Mouse (Mus musculus) forelimb bud, embryonic 11.5 days (tissue): ENCODE results near the gene Grm4.

Experiments
- DNase-seq: peaks from one replicate; pipeline ENCODE4 v3.0.0-alpha.2; 2012; ENCODE audit warnings: low read depth, low spot score

Grm4 gene

GRCm38 (mm10) chr17:27448749-27449148 lies 72.5 kb downstream of the Grm4 start:
- DNase-seq: no peak

DNA sequence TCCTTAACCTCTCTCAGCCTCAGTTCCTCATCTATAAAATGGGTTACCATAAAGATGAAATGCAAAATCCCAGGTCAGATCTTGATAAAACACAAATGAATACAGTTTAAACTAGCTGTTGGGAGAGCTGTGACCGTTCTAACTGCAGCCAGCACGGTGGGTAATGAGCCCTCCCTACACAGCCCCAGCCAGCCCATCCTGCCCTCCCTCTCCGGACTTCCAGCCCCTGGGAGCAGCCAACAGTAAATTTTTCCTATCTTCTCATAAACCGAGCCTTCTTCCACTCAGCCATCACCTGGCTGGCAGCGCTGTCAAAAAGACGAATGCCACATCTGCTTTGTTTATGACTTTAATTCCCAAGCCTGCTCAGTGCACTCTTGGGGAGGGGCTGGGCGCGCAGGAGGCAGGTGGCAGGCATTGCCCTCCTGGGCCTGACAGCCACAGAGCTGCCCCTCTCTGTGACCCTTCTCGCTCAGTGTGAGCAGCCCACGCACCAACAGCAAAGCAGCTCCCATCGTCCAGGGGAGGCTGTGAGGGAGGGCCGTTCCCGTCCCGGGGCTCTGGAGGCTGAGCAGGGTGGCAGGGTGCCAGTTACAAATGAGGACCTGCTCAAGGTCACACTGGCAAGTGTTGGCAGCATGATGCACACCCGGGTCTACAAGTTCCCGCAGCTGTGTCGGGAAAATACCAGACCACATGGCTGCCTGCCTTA lies 75.7 kb downstream of the Grm4 start:
- DNase-seq: peak; percentile 28

DNA sequence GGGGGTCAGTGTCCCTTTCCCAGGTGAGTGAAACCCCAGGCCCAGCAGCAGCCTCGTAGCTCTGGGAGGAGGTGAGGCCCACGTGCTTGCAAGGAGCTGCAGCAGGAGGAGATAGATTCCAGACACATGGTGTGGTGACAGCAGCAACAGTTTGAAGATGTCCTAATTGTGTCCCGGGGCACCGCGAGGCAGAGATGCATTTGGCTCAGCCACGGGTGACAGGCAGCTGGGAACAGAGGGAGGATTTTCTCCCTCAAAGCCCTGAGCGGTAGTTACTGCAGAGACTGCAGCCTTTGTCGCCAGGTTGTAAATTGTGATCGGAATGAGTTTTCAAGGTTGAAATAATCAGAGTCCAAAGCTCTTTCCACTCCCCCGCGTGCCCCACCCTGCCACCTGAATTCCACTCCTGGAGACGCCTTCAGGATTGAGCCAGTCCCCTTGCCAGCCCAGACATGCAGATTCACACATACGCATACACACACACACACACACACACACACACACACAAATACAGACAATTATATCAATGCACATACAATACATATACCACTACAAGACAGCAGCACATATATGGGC lies 78.6 kb downstream of the Grm4 start:
- DNase-seq: no peak

- DNase-seq: no peak
Measured at GRCm38 (mm10) chr17:27441778-27442177, 79.4 kb downstream of the Grm4 start.

- DNase-seq: peak; percentile 70
Measured at GRCm38 (mm10) chr17:27435799-27436198, 85.4 kb downstream of the Grm4 start.

GRCm38 (mm10) chr17:27435225-27435624 lies 86.0 kb downstream of the Grm4 start:
- no peak for DNase-seq

DNA sequence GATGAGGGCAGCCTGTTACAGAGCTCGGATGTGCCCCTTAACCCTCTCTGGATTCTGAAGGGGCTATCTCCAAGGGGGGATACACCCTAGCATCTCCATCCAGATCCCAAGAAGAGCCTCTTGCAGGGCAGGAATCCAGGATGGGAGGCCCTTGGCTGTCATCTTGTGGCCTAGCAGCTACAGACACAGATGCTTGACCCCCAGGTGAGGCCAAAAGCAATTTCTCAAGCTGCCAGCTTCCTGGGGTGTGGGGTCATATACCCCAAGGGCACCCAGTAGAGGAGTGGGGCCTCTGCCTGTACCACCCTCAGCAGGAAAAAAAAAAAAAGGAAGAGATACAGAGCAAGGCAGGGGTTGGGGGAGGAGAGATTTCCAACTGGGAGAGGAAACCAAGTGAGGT lies 87.1 kb downstream of the Grm4 start:
- no peak for DNase-seq

- no peak for DNase-seq
Measured at GRCm38 (mm10) chr17:27433179-27433680, 88.0 kb downstream of the Grm4 start.

DNA sequence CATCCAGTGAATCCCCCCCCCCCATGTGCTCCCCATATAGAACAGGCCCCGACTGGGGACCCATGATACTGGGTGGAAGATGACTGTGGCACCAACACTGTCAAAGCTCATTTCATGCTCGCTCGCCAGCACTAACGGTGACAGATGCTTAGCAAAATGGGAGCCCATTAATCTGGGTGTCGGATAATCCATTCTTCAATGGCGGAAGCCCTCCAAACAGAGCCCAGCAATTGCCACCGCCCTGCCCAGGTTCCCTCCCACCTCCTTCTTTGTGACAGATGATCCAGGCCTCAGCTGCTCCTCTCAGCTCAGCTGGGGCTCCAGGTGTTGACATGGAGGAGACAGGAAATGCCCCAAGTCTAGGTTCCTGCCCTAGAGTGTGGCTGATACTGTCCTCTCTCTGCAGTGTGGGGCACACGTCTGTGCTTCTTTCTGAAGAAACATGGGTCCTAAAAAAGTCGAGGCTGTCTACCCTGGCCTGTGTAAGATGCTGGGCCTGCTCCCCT lies 89.0 kb downstream of the Grm4 start:
- no peak for DNase-seq

DNA sequence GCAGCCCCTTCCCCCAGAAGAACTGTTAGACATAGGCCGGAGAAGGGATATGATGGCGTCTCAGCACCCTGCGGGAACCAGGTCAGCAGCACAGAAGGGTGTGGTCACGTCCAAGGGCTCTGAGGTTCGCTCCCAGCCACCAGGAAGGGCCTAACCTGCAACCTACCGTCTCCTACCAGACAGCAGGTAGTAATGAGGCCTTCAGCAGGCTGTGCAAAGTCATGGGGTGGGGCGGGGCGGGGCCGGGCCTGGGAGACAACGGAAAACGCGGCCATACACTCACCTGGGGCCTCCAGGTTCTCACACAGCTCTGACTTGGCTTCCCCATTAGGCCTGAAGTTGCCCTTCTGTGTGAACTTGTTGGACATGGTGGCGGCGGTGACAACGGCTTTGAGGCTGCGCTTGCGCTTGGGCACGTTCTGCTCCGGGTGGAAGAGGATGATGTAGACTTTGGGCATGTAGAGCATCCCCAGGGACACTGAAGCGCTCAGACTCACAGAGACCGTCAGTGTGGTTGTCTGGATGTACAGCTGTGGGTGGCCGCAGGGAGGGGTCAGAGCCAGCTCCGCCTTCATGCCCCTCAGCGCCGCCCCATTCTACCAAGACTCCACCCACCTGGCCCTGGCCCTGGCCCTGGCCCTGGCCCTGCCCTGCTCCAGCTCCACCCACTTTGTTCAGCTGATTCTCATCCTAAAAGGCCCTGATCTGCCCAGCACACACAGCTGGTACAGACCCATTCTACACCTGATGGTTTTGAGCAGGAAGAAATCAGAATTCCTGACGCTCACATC lies 90.0 kb downstream of the Grm4 start:
- DNase-seq: no peak

- no peak for DNase-seq
Measured at GRCm38 (mm10) chr17:27429757-27430156, 91.4 kb downstream of the Grm4 start.

DNA sequence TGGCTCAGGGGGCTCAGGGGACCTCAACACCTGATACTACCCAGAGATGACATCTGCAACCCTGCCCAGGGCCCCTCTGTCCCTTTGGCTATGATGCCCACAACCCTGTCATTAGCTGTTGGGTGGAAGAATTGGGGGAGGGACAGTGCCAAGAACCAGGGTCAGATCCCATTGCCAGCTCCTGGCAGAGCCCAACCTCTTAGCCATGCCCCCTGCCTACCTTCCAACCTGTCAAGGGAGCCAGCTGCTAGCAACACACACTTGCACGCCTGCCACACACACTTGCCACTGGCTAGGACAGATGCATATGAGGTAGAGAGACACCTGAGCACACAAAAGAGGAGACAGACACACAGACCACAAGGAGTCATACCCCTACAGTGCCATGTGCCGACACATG lies 96.2 kb downstream of the Grm4 start:
- DNase-seq: no peak

DNA sequence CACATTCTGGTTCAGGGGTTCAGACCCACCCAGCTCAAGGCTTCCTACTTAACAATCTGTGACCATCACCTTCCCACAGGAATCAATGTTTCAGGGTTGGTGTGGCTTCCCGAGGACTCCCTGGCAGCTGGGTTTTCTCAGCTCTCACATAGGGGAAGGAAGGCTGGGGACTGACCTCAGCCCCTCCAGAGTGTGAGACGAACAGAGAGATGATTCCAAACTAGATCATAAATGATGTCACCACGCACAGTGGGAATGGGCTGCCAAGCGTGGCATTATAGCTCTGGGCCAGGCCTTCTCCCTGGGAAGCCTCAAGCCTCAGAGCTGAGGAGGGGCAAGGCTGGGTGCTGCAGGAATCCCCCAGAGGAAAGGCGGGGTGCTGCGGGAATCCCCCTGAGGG lies 96.8 kb downstream of the Grm4 start:
- no peak for DNase-seq

DNA sequence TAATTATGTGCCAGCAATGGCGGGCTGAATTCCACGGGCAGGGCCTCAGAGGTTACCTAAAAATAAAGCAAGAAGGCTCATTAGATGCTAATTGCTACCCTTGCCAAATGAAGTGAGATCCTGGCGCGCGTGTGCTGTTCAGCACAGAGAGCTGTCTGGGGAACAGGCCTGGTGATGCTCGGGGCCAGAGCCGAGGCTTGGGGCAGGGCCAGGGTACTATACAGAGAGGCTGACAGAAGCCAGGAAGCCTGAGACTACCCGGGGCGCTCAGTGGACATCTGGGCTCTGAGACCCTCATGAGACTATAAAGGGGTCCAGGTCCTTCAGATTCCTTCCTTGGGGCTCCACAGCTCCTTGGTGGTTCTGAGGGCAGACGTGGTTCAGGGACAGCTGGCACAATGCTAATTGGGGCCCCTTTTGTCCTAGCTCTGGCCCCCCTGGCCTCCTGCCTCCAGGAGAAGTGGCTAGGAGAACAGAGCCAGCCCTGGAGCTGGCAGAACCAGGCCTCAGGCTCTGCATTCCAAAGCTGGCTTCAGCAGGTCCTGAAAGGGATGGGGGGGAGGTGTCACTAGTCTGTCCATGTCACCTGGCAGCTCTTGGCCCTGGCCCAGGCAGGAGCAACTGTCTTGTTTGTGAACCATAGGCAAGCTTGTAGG lies 98.3 kb downstream of the Grm4 start:
- DNase-seq: peak; percentile 78

DNA sequence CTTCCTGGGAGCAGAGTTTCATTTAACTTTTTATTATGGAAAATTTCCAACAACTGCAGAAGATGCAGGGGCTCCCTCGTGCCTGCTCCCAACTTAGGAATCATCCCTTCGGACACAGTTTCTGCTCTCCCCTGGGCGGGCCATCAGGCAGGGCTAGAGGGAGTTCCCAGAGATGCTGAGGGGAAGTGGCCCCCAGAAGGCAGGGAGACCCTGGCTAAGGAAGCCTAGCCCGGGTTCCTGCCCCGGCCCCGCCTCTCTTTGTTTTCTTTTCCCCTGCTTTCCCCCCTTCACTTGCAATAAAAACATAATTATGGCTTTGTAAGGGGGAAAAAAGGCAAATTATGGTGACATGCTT lies 98.9 kb downstream of the Grm4 start:
- no peak for DNase-seq

DNA sequence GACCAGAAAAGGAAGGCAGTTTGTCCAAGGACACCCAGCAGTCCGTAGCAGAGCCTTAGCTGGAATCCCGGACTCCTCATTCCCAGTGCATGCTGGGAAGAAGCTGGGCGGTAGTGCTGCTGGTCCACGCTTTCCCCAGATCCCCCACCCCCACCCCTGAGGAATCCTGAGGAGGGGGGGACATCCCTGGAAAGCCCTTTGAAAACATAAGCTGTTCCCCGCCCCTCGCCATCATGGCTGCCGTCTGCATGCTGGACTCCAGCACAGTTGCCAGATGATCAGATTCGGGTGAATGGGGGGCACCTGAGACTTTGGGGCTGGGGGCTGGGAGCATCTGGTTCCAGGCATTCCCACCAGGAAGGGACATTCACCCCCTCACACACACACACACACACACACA lies 99.4 kb downstream of the Grm4 start:
- peak; percentile 64 for DNase-seq

- no peak for DNase-seq
Measured at GRCm38 (mm10) chr17:27409006-27409405, 112.2 kb downstream of the Grm4 start.

- DNase-seq: no peak
Measured at GRCm38 (mm10) chr17:27408531-27408930, 112.7 kb downstream of the Grm4 start.

- no peak for DNase-seq
Measured at GRCm38 (mm10) chr17:27406956-27407355, 114.2 kb downstream of the Grm4 start.

- DNase-seq: no peak
Measured at GRCm38 (mm10) chr17:27405376-27406024, 115.7 kb downstream of the Grm4 start.

GRCm38 (mm10) chr17:27401200-27401599 lies 120.0 kb downstream of the Grm4 start:
- no peak for DNase-seq
